In genomic region chr1:164415347-164415751, GRCm38 (mm10) we compare ENCODE assay signal across 17 mouse cellular contexts. TPM values are rescaled to one million over a fixed set of nuclear protein-coding genes. Genes with fewer than 3 reads are reported as not detected.
A peak's percentile ranks its signal among the peaks of the same experiment; 100 is the strongest.
DNase-seq lines count a peak whose midpoint lies in the region; ATAC-seq and TF ChIP-seq lines count a peak whose summit lies in the region.
"Had no signal": no experiment of that assay in that cellular context is flagged by ENCODE, and none has a peak within 500 bp of the region (broad histone marks: within the 10 kb centered on the region; RNA-seq: fewer than 3 reads in every experiment).

No protein-coding gene starts in this region.

- no peak overlapping the region for H3K4me3 ChIP-seq in intestine, postnatal 0 days (ENCODE audit: low read depth, low read length)
- H3K4me3 ChIP-seq in kidney, embryonic 15.5 days (replicated peaks), result no peak overlapping the region
- no peak overlapping the region for H3K4me3 ChIP-seq in liver, embryonic 12.5 days
- no peak overlapping the region for H3K4me3 ChIP-seq in stomach, embryonic 16.5 days (replicated peaks; ENCODE audit: low read length)
- no peak overlapping the region for H3K4me3 ChIP-seq in forebrain, embryonic 12.5 days (replicated peaks)
- H3K4me3 ChIP-seq: embryonic facial prominence, embryonic 10.5 days; midbrain, embryonic 13.5 days had no signal

- no peak overlapping the region for H3K9ac ChIP-seq in intestine, postnatal 0 days (ENCODE audit: low read depth, low read length)
- no peak overlapping the region for H3K9ac ChIP-seq in kidney, embryonic 15.5 days
- no peak overlapping the region for H3K9ac ChIP-seq in liver, embryonic 12.5 days
- H3K9ac ChIP-seq in stomach, embryonic 16.5 days (ENCODE audit: low read length), result no peak overlapping the region
- no peak overlapping the region for H3K9ac ChIP-seq in forebrain, embryonic 12.5 days
- H3K9ac ChIP-seq: forebrain, postnatal 0 days; lung, embryonic 14.5 days; midbrain, embryonic 13.5 days had no signal

- no peak for DNase-seq in right cerebral cortex, adult 2 months (ENCODE audit: low spot score in 2 of 2)
- DNase-seq in layer of hippocampus, adult 8-10 months (ENCODE audit: low spot score in 2 of 2), result no peak
- DNase-seq: cerebellum, postnatal 36 days; forebrain, postnatal 0 days; heart, postnatal 14 days; layer of hippocampus, adult 9-11 months; lung, embryonic 14.5 days; right cerebral cortex, postnatal 14 days; thymus, postnatal 25 days had no signal

- peak; percentile 82 for ATAC-seq in intestine, postnatal 0 days
- peak; percentile 82 for ATAC-seq in kidney, embryonic 15.5 days (replicated peaks; ENCODE audit: low FRiP score)
- peak; percentile 77 for ATAC-seq in liver, embryonic 12.5 days
- peak; percentile 87 for ATAC-seq in stomach, embryonic 16.5 days (ENCODE audit: insufficient read depth, low FRiP score)
- ATAC-seq in forebrain, embryonic 12.5 days (ENCODE audit: low FRiP score), result no peak
- ATAC-seq: forebrain, postnatal 0 days; hindbrain, embryonic 16.5 days; midbrain, embryonic 13.5 days had no signal

- H3K27ac ChIP-seq in intestine, postnatal 0 days (ENCODE audit: low read depth, low read length), result peak overlapping the region; percentile 80
- peak overlapping the region; percentile 83 for H3K27ac ChIP-seq in kidney, embryonic 15.5 days
- peak overlapping the region; percentile 54; the same call in 1 of the 2 replicates for H3K27ac ChIP-seq in liver, embryonic 12.5 days
- peak overlapping the region; percentile 75 for H3K27ac ChIP-seq in stomach, embryonic 16.5 days (ENCODE audit: low read length)
- H3K27ac ChIP-seq in forebrain, embryonic 12.5 days, result no peak overlapping the region
- H3K27ac ChIP-seq: embryonic facial prominence, embryonic 10.5 days; midbrain, embryonic 13.5 days had no signal

- no peaks in the 10 kb centered on the region for H3K9me3 ChIP-seq in intestine, postnatal 0 days (ENCODE audit: control insufficient read depth)
- no peaks in the 10 kb centered on the region for H3K9me3 ChIP-seq in kidney, embryonic 15.5 days (replicated peaks)
- H3K9me3 ChIP-seq in liver, embryonic 12.5 days (replicated peaks), result no peaks in the 10 kb centered on the region
- no peaks in the 10 kb centered on the region for H3K9me3 ChIP-seq in stomach, embryonic 16.5 days (replicated peaks; ENCODE audit: control insufficient read depth, low read length)
- H3K9me3 ChIP-seq in forebrain, embryonic 12.5 days, result no peaks in the 10 kb centered on the region
- H3K9me3 ChIP-seq: embryonic facial prominence, embryonic 10.5 days; midbrain, embryonic 13.5 days had no signal

- H3K4me2 ChIP-seq in intestine, postnatal 0 days (replicated peaks; ENCODE audit: low read depth), result peak overlapping the region; percentile 32; the same call in 1 of the 2 replicates
- H3K4me2 ChIP-seq in kidney, embryonic 15.5 days, result no peak overlapping the region
- H3K4me2 ChIP-seq in liver, embryonic 12.5 days, result no peak overlapping the region
- H3K4me2 ChIP-seq in stomach, embryonic 16.5 days (ENCODE audit: low read depth, low read length), result no peak overlapping the region
- no peak overlapping the region for H3K4me2 ChIP-seq in forebrain, embryonic 12.5 days
- H3K4me2 ChIP-seq: lung, embryonic 14.5 days; midbrain, embryonic 13.5 days had no signal

- no peaks in the 10 kb centered on the region for H3K36me3 ChIP-seq in intestine, postnatal 0 days (ENCODE audit: control insufficient read depth, insufficient read depth)
- H3K36me3 ChIP-seq in kidney, embryonic 15.5 days, result 0 out of 2 replicates have a peak, but pooled peaks cover 4% of the 10 kb centered on the region
- no peaks in the 10 kb centered on the region for H3K36me3 ChIP-seq in liver, embryonic 12.5 days
- H3K36me3 ChIP-seq in stomach, embryonic 16.5 days (ENCODE audit: control insufficient read depth, insufficient read depth, low read length), result no peaks in the 10 kb centered on the region
- H3K36me3 ChIP-seq in forebrain, embryonic 12.5 days (replicated peaks), result peaks cover 7% of the 10 kb centered on the region; the same call in 1 of the 2 replicates

- peaks cover 2% of the 10 kb centered on the region; the same call in 1 of the 2 replicates for H3K4me1 ChIP-seq in intestine, postnatal 0 days (replicated peaks; ENCODE audit: control insufficient read depth, insufficient read depth, low read length)
- no peaks in the 10 kb centered on the region for H3K4me1 ChIP-seq in kidney, embryonic 15.5 days
- no peaks in the 10 kb centered on the region for H3K4me1 ChIP-seq in liver, embryonic 12.5 days
- no peaks in the 10 kb centered on the region for H3K4me1 ChIP-seq in stomach, embryonic 16.5 days (ENCODE audit: control insufficient read depth, insufficient read depth, low read length)
- no peaks in the 10 kb centered on the region for H3K4me1 ChIP-seq in forebrain, embryonic 12.5 days
- H3K4me1 ChIP-seq: embryonic facial prominence, embryonic 10.5 days; midbrain, embryonic 13.5 days had no signal

- no peaks in the 10 kb centered on the region for H3K27me3 ChIP-seq in intestine, postnatal 0 days (replicated peaks; ENCODE audit: control insufficient read depth, insufficient read depth, low read length)
- H3K27me3 ChIP-seq in kidney, embryonic 15.5 days, result no peaks in the 10 kb centered on the region
- no peaks in the 10 kb centered on the region for H3K27me3 ChIP-seq in liver, embryonic 12.5 days (replicated peaks)
- H3K27me3 ChIP-seq in stomach, embryonic 16.5 days (ENCODE audit: control insufficient read depth, insufficient read depth, low read length), result no peaks in the 10 kb centered on the region
- H3K27me3 ChIP-seq in forebrain, embryonic 12.5 days, result no peaks in the 10 kb centered on the region
- H3K27me3 ChIP-seq: midbrain, embryonic 13.5 days had no signal

- no peak for TF ChIP-seq CTCF in intestine, postnatal 0 days (IDR thresholded peaks at IDR 0.05; ENCODE audit: low read depth)

- 45% methylated on average over 2 of the region's 2 CpGs for WGBS in intestine, postnatal 0 days
- WGBS in kidney, embryonic 15.5 days, result 63% methylated on average over 2 of the region's 2 CpGs
- 67% methylated on average over 2 of the region's 2 CpGs for WGBS in liver, embryonic 12.5 days (ENCODE audit: insufficient replicate concordance)
- 57% methylated on average over 2 of the region's 2 CpGs for WGBS in stomach, embryonic 16.5 days
- 79% methylated on average over 2 of the region's 2 CpGs for WGBS in forebrain, embryonic 12.5 days

RNA-seq across cellular contexts. Expression of gene Atp1b1, which starts 42.8 kb away (rescaled TPM):
- 227 and 233 TPM in 2 replicates for polyA plus RNA-seq in intestine, postnatal 0 days (2015; fragmentation: Nextera tagmentation; extraction: Ambion mirVana)
- polyA plus RNA-seq in kidney, embryonic 15.5 days (2015; fragmentation: Nextera tagmentation; extraction: Ambion mirVana), result 163 and 179 TPM in 2 replicates
- polyA plus RNA-seq in liver, embryonic 12.5 days (2016; fragmentation: Nextera tagmentation; extraction: Ambion mirVana), result 11.4 and 12.8 TPM in 2 replicates
- polyA plus RNA-seq in stomach, embryonic 16.5 days (2015; fragmentation: Nextera tagmentation; extraction: Ambion mirVana), result 129 and 135 TPM in 2 replicates
- 28.6 and 29.7 TPM in 2 replicates for polyA plus RNA-seq in forebrain, embryonic 12.5 days (2016; fragmentation: Nextera tagmentation; extraction: Ambion mirVana)
- 1,000 to 10,000 TPM; 1,927 to 2,142 (median 1,996) TPM for total RNA-seq in layer of hippocampus, adult 8-10 months (2022)
